8 mouse cellular contexts compared by ENCODE assay signal in genomic region chr9:107586974-107587832, GRCm38 (mm10). TPM values are rescaled to one million over a fixed set of nuclear protein-coding genes. Genes with fewer than 3 reads are reported as not detected.
DNase-seq lines count a peak whose midpoint lies in the region; ATAC-seq lines count a peak whose summit lies in the region.

Gene Ifrd2 (plus strand): TSS chr9:107587642.

- ATAC-seq in megakaryocyte progenitor cell, adult 5-6 weeks (replicated peaks; ENCODE audit: poor library complexity): peak; percentile 86

- peak; percentile 97 for DNase-seq in adipocyte (ENCODE audit: low spot score)
- DNase-seq in embryo, embryonic 10 days (ENCODE audit: low spot score): peak; percentile 100
- peak; percentile 91 for DNase-seq in gastrocnemius, postnatal 10 days
- DNase-seq in induced T-regulatory cell, adult 2 months (ENCODE audit: low read depth): peak; percentile 98
- peak; percentile 98 to 99 for DNase-seq in left cerebral cortex, adult 9 months (ENCODE audit: low spot score in 2 of 2)
- peak; percentile 94 for DNase-seq in right cerebral cortex, postnatal 14 days
- DNase-seq in urinary bladder, postnatal 36 days (ENCODE audit: low spot score in 2 of 2): peak; percentile 93 to 97

RNA-seq across cellular contexts. Expression of gene Ifrd2, which starts in this region (rescaled TPM):
- 10 to 100 TPM; 34.6 to 40.4 TPM for total RNA-seq in gastrocnemius, postnatal 10 days (2021)
- total RNA-seq in megakaryocyte progenitor cell, adult 5-6 weeks (2015): 68.0 and 93.4 TPM in 2 replicates
- total RNA-seq in megakaryocyte progenitor cell, adult 5-6 weeks (2017): 31.5 and 72.4 TPM in 2 replicates

Comparison
In these comparisons a context has a peak if more than half of its experiments do, and no peak if none do; other contexts are left out.
1. Peak in every context shown above with its lines: DNase-seq and ATAC-seq.